Mouse (Mus musculus): ENCODE results near the gene Corin.

The Corin gene

GRCm38 (mm10) chr5:72435085-72435484, 69.2 kb downstream of the Corin start:
- no peak for DNase-seq

GRCm38 (mm10) chr5:72431856-72432255, 72.4 kb downstream of the Corin start:
- DNase-seq, result no peak

- no peak for DNase-seq
These were observed 76.7 kb downstream of the Corin start for GRCm38 (mm10) chr5:72427556-72427955.

GRCm38 (mm10) chr5:72425342-72426010, 78.8 kb downstream of the Corin start:
- no peak for DNase-seq

- no peak for DNase-seq
These were observed 92.4 kb downstream of the Corin start for GRCm38 (mm10) chr5:72411874-72412329.

GRCm38 (mm10) chr5:72410841-72411240, 93.4 kb downstream of the Corin start:
- no peak for DNase-seq

GRCm38 (mm10) chr5:72403376-72403775, 100.9 kb downstream of the Corin start:
- DNase-seq, result no peak

GRCm38 (mm10) chr5:72402913-72403312, 101.4 kb downstream of the Corin start:
- DNase-seq, result no peak

- no peak for DNase-seq
These were observed 102.5 kb downstream of the Corin start for GRCm38 (mm10) chr5:72401778-72402177.

- DNase-seq, result no peak
These were observed 103.0 kb downstream of the Corin start for GRCm38 (mm10) chr5:72401251-72401650.

- DNase-seq, result no peak
These were observed 122.1 kb downstream of the Corin start for GRCm38 (mm10) chr5:72382148-72382547.

- DNase-seq, result no peak
These were observed 123.7 kb downstream of the Corin start for GRCm38 (mm10) chr5:72380616-72381015.

- no peak for DNase-seq
These were observed 136.3 kb downstream of the Corin start for GRCm38 (mm10) chr5:72368004-72368403.

- DNase-seq, result no peak
These were observed 138.5 kb downstream of the Corin start for GRCm38 (mm10) chr5:72365801-72366200.

- no peak for DNase-seq
These were observed 140.4 kb downstream of the Corin start for GRCm38 (mm10) chr5:72363838-72364237.

- DNase-seq, result no peak
These were observed 150.5 kb downstream of the Corin start for GRCm38 (mm10) chr5:72353746-72354145.

- DNase-seq, result no peak
These were observed 154.1 kb downstream of the Corin start for GRCm38 (mm10) chr5:72350081-72350758.

GRCm38 (mm10) chr5:72348591-72348990, 155.7 kb downstream of the Corin start:
- DNase-seq, result no peak

GRCm38 (mm10) chr5:72335873-72336272, 168.4 kb downstream of the Corin start:
- no peak for DNase-seq

GRCm38 (mm10) chr5:72332901-72333300, 171.4 kb downstream of the Corin start:
- no peak for DNase-seq

- DNase-seq, result no peak
These were observed 173.1 kb downstream of the Corin start for GRCm38 (mm10) chr5:72331217-72331616.

GRCm38 (mm10) chr5:72330648-72331047, 173.6 kb downstream of the Corin start:
- DNase-seq, result no peak

- no peak for DNase-seq
These were observed 174.8 kb downstream of the Corin start for GRCm38 (mm10) chr5:72329453-72329852.

- no peak for DNase-seq
These were observed 189.0 kb downstream of the Corin start for GRCm38 (mm10) chr5:72315282-72315681.
